Mouse (Mus musculus): ENCODE data around the gene Dph5. TPM values are rescaled to one million over a fixed set of nuclear protein-coding genes. Genes with fewer than 3 reads are reported as not detected.

The Dph5 gene
- polyA plus RNA-seq, 1 experiment: 12.3 TPM

DNA sequence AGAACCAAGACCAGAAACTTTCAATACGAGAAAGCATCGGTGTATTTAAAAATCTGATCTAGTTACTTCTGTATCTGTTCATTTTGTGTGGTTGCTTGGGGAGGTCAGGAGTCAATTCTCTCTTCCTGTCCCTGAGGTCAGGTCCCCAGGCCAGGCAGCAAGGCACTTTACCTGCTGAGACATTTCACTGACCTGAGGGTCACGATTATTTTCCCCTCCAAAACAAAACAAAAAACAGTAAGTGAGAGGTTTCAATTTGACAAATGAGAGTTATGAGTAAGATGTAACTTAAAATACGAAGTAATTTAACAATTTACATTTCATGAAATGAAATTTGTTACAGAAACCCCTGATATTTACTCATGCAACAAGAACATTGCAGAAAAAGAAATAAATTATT is 64.7 kb downstream of the Dph5 start:
- TF ChIP-seq POLR2A (IDR thresholded peaks at IDR 0.05; ENCODE audit: borderline replicate concordance, control insufficient read depth, low read depth, low read length): no peak
- WGBS: 82% methylated on average over 4 of the region's 4 CpGs

GRCm38 (mm10) chr3:115953088-115953487 is 65.5 kb downstream of the Dph5 start:
- H3K4me1 ChIP-seq (ENCODE audit: control insufficient read depth, insufficient read depth, low read length): no peaks in the 10 kb centered on the region
- H3K4me3 ChIP-seq (replicated peaks; ENCODE audit: control insufficient read depth, low read depth, low read length): no peak overlapping the region
- 51% methylated on average over 3 of the region's 3 CpGs for WGBS
- TF ChIP-seq POLR2A (IDR thresholded peaks at IDR 0.05; ENCODE audit: borderline replicate concordance, control insufficient read depth, low read depth, low read length) (no peak), CTCF (IDR thresholded peaks at IDR 0.05; ENCODE audit: control insufficient read depth, insufficient read depth, low read length) (no peak)
- 0 out of 2 replicates have a peak overlapping the region, but pooled peaks have one; percentile 17 for H3K27ac ChIP-seq (ENCODE audit: control insufficient read depth, insufficient read depth, low read depth, low read length, poor library complexity)

More for the DNA sequence above, 64.7 kb downstream of the Dph5 start:
- Histone ChIP-seq H3K4me1 (ENCODE audit: control insufficient read depth, insufficient read depth, low read length) (no peaks in the 10 kb centered on the region), H3K4me3 (replicated peaks; ENCODE audit: control insufficient read depth, low read depth, low read length) (no peak overlapping the region), H3K27ac (ENCODE audit: control insufficient read depth, insufficient read depth, low read depth, low read length, poor library complexity) (no peak overlapping the region)

GRCm38 (mm10) chr3:115957223-115957622 is 69.6 kb downstream of the Dph5 start:
- 91% methylated on average over 7 of the region's 7 CpGs for WGBS
- TF ChIP-seq CTCF (IDR thresholded peaks at IDR 0.05; ENCODE audit: control insufficient read depth, insufficient read depth, low read length) (no peak), POLR2A (IDR thresholded peaks at IDR 0.05; ENCODE audit: borderline replicate concordance, control insufficient read depth, low read depth, low read length) (no peak)
- H3K4me3 ChIP-seq (replicated peaks; ENCODE audit: control insufficient read depth, low read depth, low read length): no peak overlapping the region
- no peak overlapping the region for H3K27ac ChIP-seq (ENCODE audit: control insufficient read depth, insufficient read depth, low read depth, low read length, poor library complexity)
- H3K4me1 ChIP-seq (ENCODE audit: control insufficient read depth, insufficient read depth, low read length): no peaks in the 10 kb centered on the region

GRCm38 (mm10) chr3:115961311-115962027 is 73.8 kb downstream of the Dph5 start:
- Histone ChIP-seq H3K4me3 (replicated peaks; ENCODE audit: control insufficient read depth, low read depth, low read length) (no peak overlapping the region), H3K4me1 (ENCODE audit: control insufficient read depth, insufficient read depth, low read length) (no peaks in the 10 kb centered on the region), H3K27ac (ENCODE audit: control insufficient read depth, insufficient read depth, low read depth, low read length, poor library complexity) (no peak overlapping the region)
- TF ChIP-seq CTCF (IDR thresholded peaks at IDR 0.05; ENCODE audit: control insufficient read depth, insufficient read depth, low read length) (no peak), POLR2A (IDR thresholded peaks at IDR 0.05; ENCODE audit: borderline replicate concordance, control insufficient read depth, low read depth, low read length) (no peak)
- 87% methylated on average over 11 of the region's 11 CpGs for WGBS

GRCm38 (mm10) chr3:115962028-115962415 is 74.4 kb downstream of the Dph5 start:
- H3K4me3 ChIP-seq (replicated peaks; ENCODE audit: control insufficient read depth, low read depth, low read length): no peak overlapping the region
- H3K27ac ChIP-seq (ENCODE audit: control insufficient read depth, insufficient read depth, low read depth, low read length, poor library complexity): no peak overlapping the region
- no peaks in the 10 kb centered on the region for H3K4me1 ChIP-seq (ENCODE audit: control insufficient read depth, insufficient read depth, low read length)
- TF ChIP-seq CTCF (IDR thresholded peaks at IDR 0.05; ENCODE audit: control insufficient read depth, insufficient read depth, low read length) (no peak), POLR2A (IDR thresholded peaks at IDR 0.05; ENCODE audit: borderline replicate concordance, control insufficient read depth, low read depth, low read length) (no peak)
- 89% methylated on average over 4 of the region's 4 CpGs for WGBS

GRCm38 (mm10) chr3:115963597-115963996 is 76.0 kb downstream of the Dph5 start:
- TF ChIP-seq CTCF (IDR thresholded peaks at IDR 0.05; ENCODE audit: control insufficient read depth, insufficient read depth, low read length): no peak
- TF ChIP-seq POLR2A (IDR thresholded peaks at IDR 0.05; ENCODE audit: borderline replicate concordance, control insufficient read depth, low read depth, low read length): no peak
- WGBS: 85% methylated on average over 1 of the region's 1 CpGs
- no peaks in the 10 kb centered on the region for H3K4me1 ChIP-seq (ENCODE audit: control insufficient read depth, insufficient read depth, low read length)
- no peak overlapping the region for H3K4me3 ChIP-seq (replicated peaks; ENCODE audit: control insufficient read depth, low read depth, low read length)
- no peak overlapping the region for H3K27ac ChIP-seq (ENCODE audit: control insufficient read depth, insufficient read depth, low read depth, low read length, poor library complexity)

DNA sequence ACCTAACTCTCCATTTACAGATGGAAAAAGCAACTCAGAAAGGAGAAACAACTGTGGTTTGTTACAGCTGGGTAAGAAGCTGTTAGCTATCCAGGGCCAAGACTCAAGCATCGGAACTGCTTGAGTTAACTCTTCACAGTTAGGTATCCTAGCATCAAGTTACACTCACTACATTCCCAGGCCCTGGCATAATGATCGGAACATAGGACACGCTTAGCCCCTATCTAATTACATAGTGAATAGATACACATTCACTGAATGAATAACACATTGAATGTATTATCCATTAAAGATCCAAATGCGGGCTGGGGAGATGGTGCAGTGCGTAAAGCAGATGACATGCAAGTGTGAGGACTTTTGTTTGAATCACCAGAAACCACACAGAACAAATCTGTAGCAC is 76.4 kb downstream of the Dph5 start:
- TF ChIP-seq POLR2A (IDR thresholded peaks at IDR 0.05; ENCODE audit: borderline replicate concordance, control insufficient read depth, low read depth, low read length) (no peak), CTCF (IDR thresholded peaks at IDR 0.05; ENCODE audit: control insufficient read depth, insufficient read depth, low read length) (no peak)
- Histone ChIP-seq H3K4me3 (replicated peaks; ENCODE audit: control insufficient read depth, low read depth, low read length) (no peak overlapping the region), H3K27ac (ENCODE audit: control insufficient read depth, insufficient read depth, low read depth, low read length, poor library complexity) (no peak overlapping the region), H3K4me1 (ENCODE audit: control insufficient read depth, insufficient read depth, low read length) (no peaks in the 10 kb centered on the region)
- WGBS: 90% methylated on average over 5 of the region's 5 CpGs

DNA sequence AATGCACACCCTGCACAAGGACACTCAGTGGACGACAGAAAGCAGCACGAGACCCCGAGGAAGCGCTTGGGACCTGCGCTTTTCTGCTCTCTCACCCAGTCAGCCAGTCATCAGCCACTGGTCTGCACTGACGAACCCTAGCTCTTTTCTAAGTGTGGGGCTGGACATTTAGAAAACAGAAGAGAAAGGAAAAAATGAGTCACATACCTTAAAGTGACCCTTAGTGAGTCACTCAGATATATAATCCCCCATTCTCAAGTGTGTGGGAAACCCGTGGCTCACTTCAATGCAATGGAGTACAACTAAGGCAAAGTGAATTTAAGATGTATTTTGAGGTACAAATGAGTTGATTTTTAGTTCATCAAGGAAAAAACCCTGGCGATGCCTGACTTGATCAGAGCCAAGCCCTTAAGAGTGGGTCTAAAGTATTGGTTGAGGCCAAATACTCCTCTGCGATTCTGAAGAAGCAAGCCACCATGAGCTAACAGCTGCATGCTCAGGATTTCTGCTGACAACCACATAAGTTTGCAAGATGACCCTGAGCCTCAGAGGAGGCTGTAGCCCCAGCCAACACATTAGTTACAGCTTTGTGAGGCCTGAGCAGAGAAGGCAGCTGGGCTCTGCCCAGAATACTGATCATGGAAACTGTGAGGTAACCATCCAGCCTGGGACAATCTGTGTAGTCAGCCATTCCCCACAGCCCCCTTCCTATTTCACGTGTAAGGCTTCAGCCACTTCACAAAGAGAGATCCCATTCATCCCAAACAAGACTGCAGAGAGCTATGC is 81.3 kb downstream of the Dph5 start:
- TF ChIP-seq CTCF (IDR thresholded peaks at IDR 0.05; ENCODE audit: control insufficient read depth, insufficient read depth, low read length) (no peak), POLR2A (IDR thresholded peaks at IDR 0.05; ENCODE audit: borderline replicate concordance, control insufficient read depth, low read depth, low read length) (no peak)
- Histone ChIP-seq H3K4me3 (replicated peaks; ENCODE audit: control insufficient read depth, low read depth, low read length) (no peak overlapping the region), H3K4me1 (ENCODE audit: control insufficient read depth, insufficient read depth, low read length) (no peaks in the 10 kb centered on the region; the same call in 1 of the 2 replicates), H3K27ac (ENCODE audit: control insufficient read depth, insufficient read depth, low read depth, low read length, poor library complexity) (no peak overlapping the region)
- WGBS: 86% methylated on average over 10 of the region's 10 CpGs
